Mouse (Mus musculus): ENCODE data around the gene Mcoln1.

The Mcoln1 gene

DNA sequence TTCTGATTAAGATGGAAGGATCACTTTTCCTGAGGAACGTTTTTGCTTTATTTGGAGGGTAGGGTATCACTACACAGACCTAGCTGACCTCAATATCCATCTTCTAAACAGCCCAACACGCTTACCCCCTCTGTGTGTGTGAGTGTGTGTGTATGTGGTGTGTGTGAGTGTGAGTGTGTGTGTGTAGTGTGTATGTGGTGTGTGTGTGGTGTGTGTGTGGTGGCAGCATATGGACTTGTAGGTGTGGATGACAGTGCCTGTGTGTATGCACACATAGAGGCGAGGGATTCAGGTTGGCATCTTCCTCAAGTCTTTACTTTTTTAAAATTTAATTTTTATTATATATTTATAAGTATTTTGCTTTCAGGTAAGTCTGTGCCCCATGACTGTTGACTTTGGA is 1.7 kb upstream of the Mcoln1 start:
- no peak for DNase-seq (ENCODE audit: low read depth, low spot score)

DNA sequence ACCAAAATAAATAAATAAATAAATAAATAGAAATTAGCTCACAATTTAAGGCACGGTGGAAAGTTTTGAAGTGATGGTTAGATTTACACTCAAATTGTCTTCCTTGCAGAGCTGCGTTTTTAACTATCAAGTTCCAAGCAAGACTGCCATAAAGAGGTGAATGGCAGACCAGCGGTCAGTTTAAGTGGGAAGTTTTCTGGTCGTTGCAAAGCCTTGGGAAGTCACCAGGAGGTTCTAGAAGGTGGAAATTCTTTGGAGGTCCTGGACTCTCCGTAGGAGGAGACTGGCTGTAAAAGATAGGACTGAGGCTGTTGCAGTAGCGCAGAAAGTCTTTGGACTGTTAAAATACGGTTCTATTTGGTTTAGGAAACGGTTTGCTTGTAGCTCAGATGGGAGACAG is 506 bp upstream of the Mcoln1 start:
- DNase-seq (ENCODE audit: low read depth, low spot score) = no peak

DNA sequence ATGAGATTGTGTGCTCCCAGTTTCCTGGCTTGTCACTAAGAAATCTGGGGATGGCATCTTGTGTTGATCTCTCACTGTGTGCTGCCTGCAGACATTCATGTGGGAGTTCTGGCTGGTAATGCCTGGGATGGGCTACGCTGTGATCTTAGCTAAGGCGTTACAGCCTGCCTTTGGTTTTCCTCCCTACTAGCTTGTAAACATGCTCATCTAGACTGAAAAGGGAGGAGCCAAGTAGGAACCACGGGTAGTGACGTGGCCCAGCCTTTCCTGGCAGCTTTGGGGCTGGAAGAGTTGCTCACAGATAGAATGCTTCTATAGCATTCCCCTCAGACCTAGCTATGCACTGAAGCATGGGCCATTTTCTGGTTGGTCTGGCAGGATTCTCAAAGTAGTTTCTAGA is 2.0 kb downstream of the Mcoln1 start:
- DNase-seq (ENCODE audit: low read depth, low spot score) = no peak

DNA sequence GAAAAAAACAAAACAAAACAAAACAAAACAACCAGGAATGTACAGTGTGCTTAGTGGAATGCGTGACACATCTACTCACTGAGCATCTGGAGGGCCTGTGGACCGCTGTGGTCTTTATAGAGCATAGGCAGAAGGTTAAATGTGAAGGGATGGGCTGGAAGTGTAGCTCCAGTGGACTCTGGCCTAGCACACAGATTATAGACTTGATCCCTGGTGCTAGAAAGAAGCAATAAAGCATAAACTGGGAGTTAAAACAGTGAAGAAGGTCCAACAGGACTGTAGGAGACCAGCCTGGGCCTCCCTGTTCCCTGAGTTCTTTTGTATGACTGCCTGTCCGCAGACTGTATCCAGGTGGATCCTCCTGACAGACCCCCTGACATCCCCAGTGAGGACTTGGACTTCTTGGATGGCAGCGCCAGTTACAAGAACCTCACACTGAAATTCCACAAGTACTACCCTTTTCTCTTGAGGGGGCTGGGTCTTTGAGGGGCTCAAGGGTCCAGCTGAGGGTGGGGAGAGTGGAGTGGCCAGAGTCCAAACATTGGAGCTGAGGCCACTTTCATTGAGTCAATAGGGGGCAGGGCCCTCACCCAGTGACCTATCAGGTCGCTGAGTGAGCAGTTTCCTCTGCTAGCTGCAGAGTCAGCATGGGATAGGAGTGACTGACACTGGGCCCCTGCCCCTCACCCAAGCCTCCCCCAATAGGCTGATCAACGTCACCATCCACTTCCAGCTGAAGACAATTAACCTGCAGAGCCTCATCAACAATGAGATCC is 7.9 kb downstream of the Mcoln1 start:
- DNase-seq (ENCODE audit: low read depth, low spot score) = no peak

DNA sequence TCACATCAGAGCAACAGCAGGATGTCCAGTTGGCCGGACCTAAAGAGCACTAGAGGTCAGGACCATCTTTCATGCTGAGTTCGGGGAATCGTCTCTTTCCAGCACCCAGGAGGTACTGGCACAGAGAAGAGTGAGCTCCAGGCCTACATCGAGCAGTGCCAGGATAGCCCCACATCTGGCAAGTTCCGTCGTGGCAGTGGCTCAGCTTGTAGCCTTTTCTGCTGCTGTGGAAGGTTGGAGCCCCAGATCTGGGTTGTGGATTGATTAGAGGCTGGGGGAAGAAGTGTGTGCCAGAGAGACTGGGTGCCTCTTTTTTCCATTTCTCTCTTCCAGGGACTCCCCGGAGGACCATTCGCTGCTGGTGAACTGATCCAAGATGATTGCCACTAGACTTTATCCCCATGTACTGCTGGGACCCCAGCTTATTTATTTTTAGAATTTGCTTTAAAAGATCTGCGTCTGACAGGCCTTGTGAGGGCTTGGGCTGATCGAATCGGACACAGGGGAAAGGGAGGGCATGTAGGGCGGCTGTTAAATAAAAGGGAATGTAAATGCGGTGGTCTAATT is 14.5 kb downstream of the Mcoln1 start:
- DNase-seq (ENCODE audit: low read depth, low spot score) = no peak

DNA sequence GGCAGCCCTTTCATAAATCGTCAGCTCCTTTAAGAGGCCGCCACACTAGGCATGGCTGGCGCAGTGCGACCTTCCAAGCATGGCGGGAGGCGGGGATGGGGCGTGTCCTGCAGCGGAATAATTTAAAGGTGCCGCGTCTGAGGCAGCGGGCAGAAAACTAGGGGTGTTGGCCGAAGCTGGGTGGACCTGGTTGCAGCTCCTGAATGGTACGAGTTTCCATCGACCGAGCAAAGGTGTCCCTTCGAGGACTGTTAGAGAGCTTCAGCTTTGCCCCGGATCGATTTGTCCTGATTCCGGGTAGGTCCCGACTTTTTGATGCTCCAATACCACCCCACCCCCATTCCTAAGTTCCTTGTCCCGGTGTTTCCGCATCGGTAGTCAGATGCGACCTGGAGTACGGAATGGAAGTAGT is 15.0 kb downstream of the Mcoln1 start, which contains the start of gene Pnpla6:
TSS of gene Pnpla6 (plus strand) at position 125 of the 412 bp plus-strand sequence.
- DNase-seq (ENCODE audit: low read depth, low spot score) = peak; percentile 86

DNA sequence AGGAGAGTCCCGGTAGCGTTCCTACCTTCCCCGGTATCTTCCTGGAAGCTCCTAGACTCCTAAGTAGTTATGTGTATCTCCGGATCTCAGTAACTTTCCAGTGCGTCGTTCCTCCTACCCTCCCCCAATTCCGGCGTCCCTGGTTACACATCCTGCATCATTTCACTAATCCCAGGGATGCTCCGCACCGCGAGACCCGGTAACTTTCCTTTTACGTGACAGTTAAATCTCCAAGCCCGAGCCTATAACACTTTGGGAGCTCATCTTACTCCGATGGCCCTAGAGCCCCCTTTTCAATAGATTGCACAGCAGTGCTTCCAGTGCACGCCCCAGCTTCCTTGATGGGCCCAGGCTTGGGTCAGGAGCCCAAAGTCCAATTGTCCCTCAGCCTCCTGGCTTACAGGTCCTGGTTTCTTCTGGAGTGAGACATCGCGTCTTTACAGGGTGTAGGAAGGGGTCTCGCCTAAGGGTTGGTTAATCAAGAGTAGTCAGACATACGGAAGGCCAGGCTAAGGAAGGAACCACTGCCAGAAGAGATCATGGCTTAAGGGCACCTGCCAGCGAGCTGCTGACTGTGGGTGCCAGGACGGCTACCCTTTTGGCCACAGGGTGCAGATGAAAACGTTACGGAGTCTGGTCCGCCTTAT is 15.6 kb downstream of the Mcoln1 start:
- peak; percentile 69 for DNase-seq (ENCODE audit: low read depth, low spot score)

DNA sequence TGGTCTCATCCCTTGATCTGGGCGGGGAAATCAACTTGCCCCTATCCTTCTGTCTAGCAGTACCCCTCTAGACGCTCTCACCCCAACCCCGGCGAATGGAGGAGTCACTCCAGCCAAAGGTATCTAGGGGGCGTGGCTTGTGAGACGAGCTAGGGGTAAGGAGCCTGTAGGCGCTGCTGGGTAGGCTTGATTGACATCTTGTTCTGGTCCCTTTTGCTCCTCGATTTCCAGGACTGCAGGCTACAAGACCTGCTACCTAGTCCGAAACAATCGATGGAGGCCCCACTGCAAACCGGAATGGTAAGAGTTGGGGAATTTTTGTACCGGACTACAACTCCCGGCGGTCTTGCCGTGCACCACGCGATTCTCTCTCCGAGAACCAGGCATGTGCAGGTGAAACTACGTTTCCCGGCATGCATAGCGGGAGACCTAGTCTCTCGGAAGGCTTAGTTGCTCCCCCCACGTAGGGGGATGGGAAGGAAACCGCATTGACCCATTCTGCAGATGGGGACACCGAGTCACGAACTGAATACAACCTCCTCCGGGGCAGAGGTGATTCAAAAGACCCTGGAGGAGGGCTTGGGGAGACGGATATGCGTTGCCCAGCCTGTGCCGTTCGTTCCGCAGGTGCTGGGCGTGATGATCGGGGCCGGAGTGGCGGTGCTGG is 16.3 kb downstream of the Mcoln1 start:
- DNase-seq (ENCODE audit: low read depth, low spot score) = peak; percentile 98

DNA sequence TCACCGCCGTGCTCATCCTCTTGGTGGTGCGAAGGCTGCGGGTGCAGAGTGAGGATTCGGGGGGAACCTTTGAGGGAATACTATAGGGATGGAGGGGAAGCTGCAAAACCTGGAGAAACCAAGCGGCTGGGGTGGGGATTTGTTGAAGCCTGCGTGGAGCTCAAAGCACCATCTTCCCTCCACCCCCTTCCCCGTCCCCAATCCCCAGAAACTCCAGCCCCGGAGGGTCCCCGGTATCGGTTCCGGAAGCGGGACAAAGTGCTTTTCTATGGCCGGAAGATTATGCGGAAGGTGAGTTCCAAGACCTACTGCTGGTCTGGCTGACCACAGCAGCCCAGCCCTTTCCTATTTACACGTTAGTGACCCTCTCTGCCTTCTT is 16.8 kb downstream of the Mcoln1 start:
- DNase-seq (ENCODE audit: low read depth, low spot score) = no peak

DNA sequence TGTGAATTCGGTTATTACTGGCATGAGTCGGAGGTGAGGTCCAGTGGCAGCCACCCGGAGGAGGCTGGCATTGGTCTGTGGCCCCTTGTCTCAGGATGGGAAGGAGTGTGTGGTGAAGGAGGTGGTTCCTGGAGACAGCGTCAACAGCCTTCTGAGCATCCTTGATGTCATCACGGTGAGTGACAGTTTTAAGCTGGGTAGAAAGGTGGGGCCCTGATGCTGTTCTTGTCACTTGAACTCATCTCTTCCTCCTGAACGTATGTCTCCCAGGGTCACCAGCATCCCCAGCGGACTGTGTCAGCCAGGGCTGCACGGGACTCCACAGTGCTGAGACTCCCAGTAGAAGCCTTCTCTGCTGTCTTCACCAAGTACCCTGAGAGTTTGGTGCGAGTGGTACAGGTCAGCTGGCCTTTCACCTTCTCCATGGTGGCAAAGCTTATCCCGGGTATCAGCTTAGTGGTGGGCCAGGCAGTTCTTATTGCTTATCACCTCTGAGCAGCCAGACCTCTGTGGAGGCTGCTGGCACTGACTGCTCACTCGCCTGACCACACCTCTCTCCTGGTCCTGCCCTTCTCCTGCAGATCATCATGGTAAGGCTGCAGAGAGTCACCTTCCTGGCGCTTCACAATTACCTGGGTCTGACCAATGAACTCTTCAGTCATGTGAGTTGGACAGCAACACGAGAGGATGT is 21.9 kb downstream of the Mcoln1 start:
- DNase-seq (ENCODE audit: low read depth, low spot score) = no peak

DNA sequence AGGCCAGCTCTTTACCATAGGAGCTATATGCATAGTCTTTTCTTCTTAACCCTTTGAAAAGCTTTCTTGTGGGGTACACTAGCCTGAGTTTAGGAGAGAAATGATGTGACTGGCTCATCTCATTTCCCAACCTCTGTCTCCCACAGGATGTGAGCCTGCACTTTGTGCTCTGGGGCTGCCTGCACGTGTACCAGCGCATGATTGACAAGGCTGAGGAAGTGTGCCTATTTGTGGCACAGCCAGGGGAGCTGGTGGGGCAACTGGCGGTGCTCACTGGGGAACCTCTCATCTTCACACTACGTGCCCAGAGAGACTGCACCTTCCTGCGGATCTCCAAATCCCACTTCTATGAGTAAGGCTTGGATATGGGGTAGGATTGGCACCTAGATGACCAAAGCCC is 30.6 kb downstream of the Mcoln1 start:
- no peak for DNase-seq (ENCODE audit: low read depth, low spot score)

DNA sequence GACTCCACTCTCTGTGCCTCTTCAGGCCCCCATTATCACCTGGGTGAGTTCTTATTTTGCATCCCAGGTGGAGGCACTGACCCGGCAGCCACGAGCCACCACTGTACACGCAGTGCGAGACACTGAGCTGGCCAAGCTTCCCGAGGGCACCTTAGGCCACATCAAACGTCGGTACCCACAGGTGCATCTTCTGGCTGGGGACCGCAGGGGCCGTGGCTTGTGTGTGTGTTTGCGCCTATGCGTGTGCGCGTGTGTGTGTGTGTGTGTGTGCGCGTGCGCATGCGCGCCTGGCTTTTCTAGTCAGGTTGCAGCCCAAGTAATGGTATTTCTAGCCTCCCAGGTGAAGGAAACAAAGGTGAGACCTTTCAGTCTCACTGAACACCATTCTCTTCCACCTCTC is 31.7 kb downstream of the Mcoln1 start:
- DNase-seq (ENCODE audit: low read depth, low spot score) = peak; percentile 54

DNA sequence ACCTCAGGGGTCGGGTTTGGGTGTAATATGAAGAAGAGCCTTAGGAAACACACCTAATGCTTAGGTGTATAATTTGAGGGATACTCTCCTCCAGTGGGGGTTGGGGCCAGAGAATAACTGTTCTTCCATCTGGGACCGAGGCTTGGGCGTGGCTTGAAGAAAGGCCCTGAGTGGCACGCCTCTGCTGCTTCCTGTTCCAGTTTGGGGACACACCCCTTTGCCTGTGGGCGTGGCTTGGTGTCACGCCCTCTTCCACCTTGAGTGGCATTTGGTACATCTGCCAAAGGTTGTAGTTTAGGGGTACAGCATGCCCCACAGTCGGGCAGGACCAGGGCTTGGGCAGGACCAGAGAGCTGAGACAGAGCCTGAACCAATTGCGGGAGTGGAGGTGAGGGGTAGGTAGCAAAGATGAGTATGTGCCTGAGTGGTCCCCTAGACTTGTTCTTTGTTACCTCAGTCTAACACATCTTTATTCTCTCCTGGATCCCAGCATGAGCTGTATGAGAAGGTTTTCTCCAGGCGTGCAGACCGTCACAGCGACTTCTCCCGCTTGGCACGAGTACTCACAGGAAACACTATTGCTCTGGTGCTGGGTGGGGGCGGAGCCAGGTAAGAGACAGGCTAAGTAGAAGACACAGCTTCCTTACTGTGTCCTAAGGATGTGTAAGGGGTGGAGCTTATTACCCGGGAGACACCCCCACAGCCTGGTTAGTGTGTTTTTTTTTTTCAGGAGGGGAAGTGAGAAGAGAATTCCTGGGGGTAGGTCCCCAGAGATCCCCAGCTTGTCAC is 36.0 kb downstream of the Mcoln1 start:
- peak; percentile 96 for DNase-seq (ENCODE audit: low read depth, low spot score)

DNA sequence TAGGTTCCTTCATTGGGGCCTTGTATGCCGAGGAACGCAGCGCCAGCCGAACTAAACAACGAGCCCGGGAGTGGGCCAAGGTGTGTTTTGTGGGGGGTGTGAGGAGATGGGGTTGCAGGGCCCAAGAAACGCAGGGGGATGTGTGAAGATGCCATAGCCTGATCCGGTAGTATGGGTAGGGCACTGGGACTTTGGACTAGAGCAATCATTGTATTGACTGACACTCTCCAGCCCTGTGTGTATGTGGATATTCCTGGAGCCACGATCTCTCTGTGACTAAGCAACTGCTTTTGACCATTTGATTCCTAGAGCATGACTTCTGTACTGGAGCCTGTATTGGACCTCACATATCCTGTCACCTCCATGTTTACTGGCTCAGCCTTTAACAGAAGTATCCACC is 36.7 kb downstream of the Mcoln1 start:
- DNase-seq (ENCODE audit: low read depth, low spot score) = no peak

DNA sequence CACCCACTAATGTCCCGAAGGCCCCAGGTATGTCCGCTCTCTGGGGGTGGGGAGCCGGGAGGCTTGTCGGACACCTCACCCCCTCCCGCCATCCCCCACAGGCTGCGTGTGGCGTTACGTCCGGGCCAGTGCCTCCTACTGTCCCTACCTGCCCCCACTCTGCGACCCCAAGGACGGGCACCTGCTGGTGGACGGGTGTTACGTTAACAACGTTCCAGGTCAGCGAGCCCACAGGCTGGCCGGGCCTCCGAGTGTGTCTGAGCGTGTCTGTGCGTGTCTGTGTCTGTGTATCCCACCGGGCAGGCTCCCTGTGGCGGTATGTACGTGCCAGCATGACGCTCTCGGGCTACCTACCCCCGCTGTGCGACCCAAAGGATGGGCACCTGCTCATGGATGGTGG is 37.4 kb downstream of the Mcoln1 start:
- no peak for DNase-seq (ENCODE audit: low read depth, low spot score)

DNA sequence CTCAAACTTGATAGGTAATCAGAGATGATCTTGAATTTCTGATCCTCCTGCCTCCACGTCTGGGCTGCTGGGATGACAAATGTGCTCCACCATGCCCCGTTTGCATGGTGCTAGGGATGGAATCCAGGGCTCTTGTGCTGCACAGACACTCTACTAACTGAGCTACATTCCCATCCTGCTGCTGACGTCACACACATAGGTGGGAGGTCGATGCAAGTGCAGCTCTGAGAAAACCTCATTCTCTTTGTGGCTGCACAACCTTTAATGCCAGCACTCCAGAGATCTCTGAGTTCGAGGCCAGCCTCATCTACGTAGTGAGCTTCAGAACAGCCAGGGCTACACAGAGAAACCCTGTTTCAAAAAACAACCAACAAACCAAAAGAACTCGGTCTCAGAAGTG is 38.9 kb downstream of the Mcoln1 start:
- DNase-seq (ENCODE audit: low read depth, low spot score) = no peak

DNA sequence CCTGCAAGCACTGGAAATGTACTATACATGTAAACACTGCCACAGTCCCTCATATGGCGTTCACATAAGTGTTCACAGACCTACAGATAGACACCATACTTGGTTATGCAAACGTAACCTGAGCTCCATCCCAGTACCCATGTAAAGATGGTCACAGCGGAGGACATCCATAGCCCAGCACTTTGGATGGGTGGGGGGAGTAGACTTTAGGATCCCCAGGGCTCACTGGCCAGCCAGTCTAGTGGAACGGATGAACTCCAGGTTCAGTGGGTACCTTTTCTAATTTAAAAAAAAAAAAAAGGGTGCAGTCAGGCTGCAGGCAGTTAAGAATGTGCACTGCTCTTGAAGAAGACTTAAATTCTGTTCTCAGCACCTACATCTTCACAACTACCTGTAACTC is 39.8 kb downstream of the Mcoln1 start:
- no peak for DNase-seq (ENCODE audit: low read depth, low spot score)

DNA sequence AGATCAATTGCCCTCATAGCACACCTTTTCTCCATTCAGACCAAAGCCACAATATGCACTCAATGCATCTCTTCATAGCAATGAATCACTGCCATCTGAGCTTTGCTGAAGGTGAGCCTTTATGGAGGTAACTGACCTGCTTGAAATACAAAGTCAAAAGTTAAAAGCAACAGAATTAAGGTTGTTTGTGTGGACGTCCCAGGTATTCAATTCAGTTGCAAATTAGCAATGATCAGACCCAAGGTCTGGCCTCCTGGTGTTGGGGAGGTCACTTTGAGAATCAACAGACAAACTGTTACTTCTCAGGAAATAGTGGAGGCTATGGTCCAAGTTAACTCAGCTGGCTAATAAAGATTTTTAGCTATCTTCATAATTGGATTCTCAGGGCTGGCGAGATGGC is 46.3 kb downstream of the Mcoln1 start:
- peak; percentile 77 for DNase-seq (ENCODE audit: low read depth, low spot score)

DNA sequence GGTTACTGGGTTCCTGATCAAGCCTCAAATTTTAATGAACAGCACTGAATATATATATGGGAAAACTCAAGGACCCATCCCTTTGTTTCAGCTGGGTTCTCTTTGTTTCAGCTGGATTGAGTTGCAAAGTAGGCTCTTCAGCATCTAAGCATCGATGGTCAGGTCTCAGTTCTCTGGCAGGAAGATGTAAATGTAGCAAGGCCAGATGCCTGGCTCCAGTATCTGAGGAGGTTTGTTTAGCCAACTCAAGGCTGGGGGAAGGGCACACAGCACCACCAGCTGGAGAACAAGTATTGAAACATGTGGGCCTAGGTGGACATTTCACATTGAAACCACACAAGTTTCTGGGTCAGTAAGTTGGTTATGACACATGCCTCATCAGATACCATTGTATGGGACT is 52.0 kb downstream of the Mcoln1 start:
- peak; percentile 92 for DNase-seq (ENCODE audit: low read depth, low spot score)

DNA sequence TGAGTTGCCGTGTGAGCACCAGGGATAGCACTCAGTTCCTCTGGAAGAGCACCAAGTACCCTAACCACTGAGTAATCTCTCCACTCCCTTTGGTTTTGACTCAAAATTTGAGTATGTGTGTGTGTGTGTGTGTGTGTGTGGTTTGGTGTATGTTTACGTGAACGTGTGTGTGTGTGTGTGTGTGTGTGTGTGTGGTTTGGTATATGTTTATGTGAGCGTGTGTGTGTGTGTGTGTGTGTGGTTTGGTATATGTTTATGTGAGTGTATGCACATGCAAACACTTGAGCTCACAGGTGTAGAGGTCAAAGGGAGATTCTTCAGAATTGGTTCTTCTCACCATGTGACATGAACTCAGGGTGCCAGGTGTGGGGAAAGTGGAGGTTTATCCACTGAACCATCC is 55.9 kb downstream of the Mcoln1 start:
- no peak for DNase-seq (ENCODE audit: low read depth, low spot score)
